Mouse (Mus musculus) kidney, embryonic 16.5 days (tissue): Measurements from ENCODE around the gene Gm6034. TPM values are rescaled to one million over a fixed set of nuclear protein-coding genes. Genes with fewer than 3 reads are reported as not detected.
A peak's percentile ranks its signal among the peaks of the same experiment; 100 is the strongest.
"Not testable (repeated sequence)": the region's sequence is repeated elsewhere in the genome, so short reads cannot be mapped to it uniquely, and the experiment has no call there.

Source experiments
- ATAC-seq: fragments of 200-750 bp; cut with Nextera tagmentation; 2 replicates; pipeline ENCODE4 v1.8.0; 2017; ENCODE audit warnings: moderate TSS enrichment; ENCODE audit not compliant: low FRiP score, low TSS enrichment
- H3K27ac ChIP-seq: fragments of 300-500 bp; sonication (generic); 2 replicates; pipeline ENCODE4 v1.5.1; 2014; ENCODE audit warnings: low read length
- H3K27me3 ChIP-seq: fragments of 300-500 bp; sonication (generic); 2 replicates; pipeline ENCODE4 v1.6.1; 2014; ENCODE audit warnings: low read length, control low read depth, mixed read lengths; ENCODE audit not compliant: insufficient read depth
- H3K36me3 ChIP-seq: fragments of 300-500 bp; sonication (generic); 2 replicates; pipeline ENCODE4 v1.6.1; 2014; ENCODE audit warnings: low read length, control low read depth, mixed read lengths; ENCODE audit not compliant: insufficient read depth
- H3K4me1 ChIP-seq: fragments of 300-500 bp; sonication (generic); 2 replicates; pipeline ENCODE4 v1.6.1; 2014; ENCODE audit warnings: low read length, control low read depth, mixed read lengths; ENCODE audit not compliant: insufficient read depth
- H3K4me2 ChIP-seq: fragments of 300-500 bp; sonication (generic); replicated peaks from 2 replicates; pipeline ENCODE4 v1.6.1; 2014; ENCODE audit warnings: low read depth, low read length
- H3K4me3 ChIP-seq: fragments of 300-500 bp; sonication (generic); 2 replicates; pipeline ENCODE4 v1.5.1; 2014; ENCODE audit warnings: mild to moderate bottlenecking, low read length
- H3K9ac ChIP-seq: fragments of 300-500 bp; sonication (generic); replicated peaks from 2 replicates; pipeline ENCODE4 v1.6.1; 2014; ENCODE audit warnings: low read length
- H3K9me3 ChIP-seq: fragments of 300-500 bp; sonication (generic); 2 replicates; pipeline ENCODE4 v1.6.1; 2016; ENCODE audit warnings: low read length, control low read depth
- WGBS: fragments of 180-500 bp; shearing (Covaris S2); extraction: QIAGEN DNeasy Blood & Tissue Kit; methylation state at CpG from one replicate; pipeline ENCODE4 v1.1.7; 2014; 5-methylcytosine and 5-hydroxymethylcytosine counted together
- polyA plus RNA-seq: library from polyadenylated mRNA; unstranded; fragments of >200 nt; fragmentation: Nextera tagmentation; extraction: Ambion mirVana; gene quantifications from 2 replicates; pipeline ENCODE4 v1.2.1, GENCODE M21; 2015

Gene Gm6034
- polyA plus RNA-seq, 1 experiment from 2014 or later: not detected

- WGBS: 83% methylated on average over 12 of the region's 12 CpGs
- no peak for ATAC-seq
Observed at GRCm38 (mm10) chr17:36001121-36001897, 41.5 kb upstream of the Gm6034 start.

GRCm38 (mm10) chr17:36001966-36002365, 40.8 kb upstream of the Gm6034 start:
- H3K9ac ChIP-seq: no peak overlapping the region
- no peak overlapping the region for H3K4me3 ChIP-seq
- H3K27ac ChIP-seq: no peak overlapping the region
- 96% methylated on average over 6 of the region's 6 CpGs for WGBS
- no peaks in the 10 kb centered on the region; the same call in 1 of the 2 replicates for H3K4me1 ChIP-seq
- H3K9me3 ChIP-seq: peaks cover 10% of the 10 kb centered on the region
- H3K4me2 ChIP-seq: no peak overlapping the region
- no peaks in the 10 kb centered on the region for H3K27me3 ChIP-seq
- ATAC-seq: no peak
- peaks cover 12% of the 10 kb centered on the region for H3K36me3 ChIP-seq

More at GRCm38 (mm10) chr17:36001121-36001897, 41.5 kb upstream of the Gm6034 start:
- Histone ChIP-seq H3K27me3 (no peaks in the 10 kb centered on the region), H3K4me2 (no peak overlapping the region), H3K9ac (no peak overlapping the region), H3K4me3 (no peak overlapping the region), H3K27ac (no peak overlapping the region), H3K36me3 (peaks cover 7% of the 10 kb centered on the region; the same call in 1 of the 2 replicates), H3K4me1 (no peaks in the 10 kb centered on the region; the same call in none of the 2 replicates), H3K9me3 (peaks cover 6% of the 10 kb centered on the region; the same call in 1 of the 2 replicates)

- Histone ChIP-seq H3K4me3 (no peak overlapping the region), H3K9me3 (peaks cover 10% of the 10 kb centered on the region)
- 92% methylated on average over 7 of the region's 7 CpGs for WGBS
Observed at GRCm38 (mm10) chr17:36003331-36003730, 39.4 kb upstream of the Gm6034 start.

GRCm38 (mm10) chr17:36004409-36004808, 38.4 kb upstream of the Gm6034 start:
- H3K9me3 ChIP-seq: peaks cover 10% of the 10 kb centered on the region
- not testable (repeated sequence) for H3K4me1 ChIP-seq, H3K9ac ChIP-seq, H3K27ac ChIP-seq, ATAC-seq, H3K27me3 ChIP-seq, H3K4me3 ChIP-seq, H3K4me2 ChIP-seq
- peaks cover 13% of the 10 kb centered on the region for H3K36me3 ChIP-seq
- 92% methylated on average over 7 of the region's 7 CpGs for WGBS

More at GRCm38 (mm10) chr17:36003331-36003730, 39.4 kb upstream of the Gm6034 start:
- no peaks in the 10 kb centered on the region for H3K27me3 ChIP-seq
- H3K4me1 ChIP-seq: no peaks in the 10 kb centered on the region
- no peak overlapping the region for H3K27ac ChIP-seq
- ATAC-seq: no peak
- no peak overlapping the region for H3K4me2 ChIP-seq
- peaks cover 13% of the 10 kb centered on the region for H3K36me3 ChIP-seq
- no peak overlapping the region for H3K9ac ChIP-seq

GRCm38 (mm10) chr17:36014977-36015376, 27.8 kb upstream of the Gm6034 start:
- H3K4me2 ChIP-seq: no peak overlapping the region
- H3K9ac ChIP-seq: no peak overlapping the region
- no peaks in the 10 kb centered on the region for H3K27me3 ChIP-seq
- H3K4me1 ChIP-seq: no peaks in the 10 kb centered on the region
- 91% methylated on average over 5 of the region's 5 CpGs for WGBS
- H3K36me3 ChIP-seq: peaks cover 13% of the 10 kb centered on the region
- no peaks in the 10 kb centered on the region for H3K9me3 ChIP-seq
- H3K4me3 ChIP-seq: no peak overlapping the region
- ATAC-seq: no peak
- no peak overlapping the region for H3K27ac ChIP-seq

- no peaks in the 10 kb centered on the region for H3K27me3 ChIP-seq
- H3K36me3 ChIP-seq: peaks cover 13% of the 10 kb centered on the region
- no peak overlapping the region for H3K27ac ChIP-seq
- H3K4me2 ChIP-seq: no peak overlapping the region
- ATAC-seq: no peak
- WGBS: 91% methylated on average over 5 of the region's 5 CpGs
- no peak overlapping the region for H3K9ac ChIP-seq
- H3K4me1 ChIP-seq: no peaks in the 10 kb centered on the region
- no peaks in the 10 kb centered on the region for H3K9me3 ChIP-seq
- H3K4me3 ChIP-seq: no peak overlapping the region
Observed at GRCm38 (mm10) chr17:36017046-36017445, 25.7 kb upstream of the Gm6034 start.

GRCm38 (mm10) chr17:36018979-36019378, 23.8 kb upstream of the Gm6034 start:
- H3K4me2 ChIP-seq: no peak overlapping the region
- H3K36me3 ChIP-seq: peaks cover 13% of the 10 kb centered on the region
- ATAC-seq: no peak
- peaks cover 10% of the 10 kb centered on the region for H3K4me1 ChIP-seq
- WGBS: 72% methylated on average over 2 of the region's 2 CpGs
- H3K27me3 ChIP-seq: no peaks in the 10 kb centered on the region
- H3K9ac ChIP-seq: no peak overlapping the region
- H3K4me3 ChIP-seq: no peak overlapping the region
- H3K9me3 ChIP-seq: no peaks in the 10 kb centered on the region
- H3K27ac ChIP-seq: no peak overlapping the region

GRCm38 (mm10) chr17:36019519-36019918, 23.2 kb upstream of the Gm6034 start:
- ATAC-seq: no peak
- H3K27me3 ChIP-seq: no peaks in the 10 kb centered on the region
- H3K4me3 ChIP-seq: no peak overlapping the region
- no peaks in the 10 kb centered on the region for H3K9me3 ChIP-seq
- H3K4me2 ChIP-seq: no peak overlapping the region
- peaks cover 8% of the 10 kb centered on the region for H3K36me3 ChIP-seq
- H3K4me1 ChIP-seq: peaks cover 14% of the 10 kb centered on the region
- 68% methylated on average over 3 of the region's 3 CpGs for WGBS
- no peak overlapping the region for H3K9ac ChIP-seq
- no peak overlapping the region for H3K27ac ChIP-seq

- H3K9me3 ChIP-seq: no peaks in the 10 kb centered on the region
- 39% methylated on average over 15 of the region's 15 CpGs for WGBS
- no peak within 1 kb of the TSS for H3K9ac ChIP-seq
- H3K27ac ChIP-seq: no peak within 1 kb of the TSS
- peak; percentile 58 for ATAC-seq
- H3K4me3 ChIP-seq: no peak within 1 kb of the TSS
- H3K4me2 ChIP-seq: peak within 1 kb of the TSS; percentile 17
- H3K36me3 ChIP-seq: no peaks in the 10 kb centered on the region
- peaks cover 14% of the 10 kb centered on the region for H3K4me1 ChIP-seq
- H3K27me3 ChIP-seq: no peaks in the 10 kb centered on the region
Observed at GRCm38 (mm10) chr17:36020191-36021073, 22.3 kb upstream of the Gm6034 start, which contains the start of gene H2-T24. TSS of gene H2-T24 (minus strand) at chr17:36020560.
